Mouse (Mus musculus): ENCODE data around the gene Wdfy3.
"Not testable (repeated sequence)": the region's sequence is repeated elsewhere in the genome, so short reads cannot be mapped to it uniquely, and the experiment has no call there.

Gene Wdfy3

GRCm38 (mm10) chr5:101937362-101937761, 132.4 kb downstream of the Wdfy3 start:
- no peak for DNase-seq

- no peak for DNase-seq
Measured at GRCm38 (mm10) chr5:101935893-101936292, 133.8 kb downstream of the Wdfy3 start.

DNA sequence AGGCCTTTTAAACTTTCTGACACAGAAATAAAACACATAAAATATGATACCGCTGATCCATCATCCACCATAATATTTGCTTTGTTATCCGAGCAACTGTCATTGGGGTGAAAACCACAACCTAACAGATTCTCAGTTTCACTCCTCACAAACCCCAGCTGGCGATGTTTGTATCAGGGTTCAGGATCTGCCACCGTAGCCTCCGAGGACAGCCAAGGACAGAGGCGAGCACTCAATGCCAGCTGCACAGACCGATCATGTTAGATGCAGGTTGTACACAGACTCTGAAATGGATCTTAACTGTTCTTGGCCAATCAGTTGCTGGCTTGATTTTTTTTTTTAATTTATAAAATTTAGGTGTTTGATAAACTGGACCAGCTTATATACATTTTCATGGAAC, 135.1 kb downstream of the Wdfy3 start:
- DNase-seq: no peak

GRCm38 (mm10) chr5:101932971-101933810, 136.5 kb downstream of the Wdfy3 start:
- no peak for DNase-seq

GRCm38 (mm10) chr5:101931997-101932396, 137.7 kb downstream of the Wdfy3 start:
- no peak for DNase-seq

DNA sequence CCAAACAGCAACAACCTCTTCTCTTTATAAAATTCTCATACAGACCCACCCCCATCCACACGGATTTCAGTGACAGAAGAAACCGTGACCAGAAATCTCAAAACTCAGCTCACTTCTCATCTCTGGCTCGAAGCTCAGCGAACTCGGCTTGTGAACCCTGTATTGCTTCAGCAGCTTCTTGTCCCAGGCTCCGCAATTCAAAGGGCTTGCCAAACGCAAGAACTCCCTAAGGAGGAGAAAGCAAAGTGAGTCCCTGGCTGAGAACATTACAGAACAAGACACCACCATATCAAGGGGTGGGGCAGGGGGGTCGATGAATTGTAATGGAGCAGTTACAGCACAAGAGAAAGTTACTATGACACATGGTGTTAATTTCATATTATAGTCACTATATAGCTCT, 143.4 kb downstream of the Wdfy3 start:
- DNase-seq: no peak

- DNase-seq: no peak
Measured at GRCm38 (mm10) chr5:101923710-101924109, 146.0 kb downstream of the Wdfy3 start.

DNA sequence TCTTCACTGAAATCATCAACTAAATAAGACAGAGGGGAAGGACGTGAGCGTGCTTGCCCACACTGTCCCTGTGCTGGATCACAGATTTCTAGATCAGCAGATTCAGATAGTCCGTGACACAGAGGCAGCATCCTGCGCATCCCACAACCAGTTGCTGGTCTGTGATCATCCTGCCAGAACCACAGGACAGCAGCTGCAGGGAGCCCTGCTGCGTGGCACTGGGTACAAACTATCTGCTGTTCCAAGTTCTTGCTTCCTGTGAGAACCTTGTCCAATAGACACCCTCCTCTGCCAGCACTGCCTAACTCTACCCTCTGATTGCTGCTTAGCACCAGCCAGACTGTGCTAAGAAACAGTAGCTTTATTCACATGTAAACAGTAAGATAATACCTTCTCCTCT, 150.2 kb downstream of the Wdfy3 start:
- no peak for DNase-seq

GRCm38 (mm10) chr5:101909468-101909867, 160.3 kb downstream of the Wdfy3 start:
- no peak for DNase-seq

GRCm38 (mm10) chr5:101905624-101906023, 164.1 kb downstream of the Wdfy3 start:
- DNase-seq: no peak

GRCm38 (mm10) chr5:101904841-101905240, 164.9 kb downstream of the Wdfy3 start:
- not testable (repeated sequence) for DNase-seq

GRCm38 (mm10) chr5:101902686-101903085, 167.0 kb downstream of the Wdfy3 start:
- no peak for DNase-seq

DNA sequence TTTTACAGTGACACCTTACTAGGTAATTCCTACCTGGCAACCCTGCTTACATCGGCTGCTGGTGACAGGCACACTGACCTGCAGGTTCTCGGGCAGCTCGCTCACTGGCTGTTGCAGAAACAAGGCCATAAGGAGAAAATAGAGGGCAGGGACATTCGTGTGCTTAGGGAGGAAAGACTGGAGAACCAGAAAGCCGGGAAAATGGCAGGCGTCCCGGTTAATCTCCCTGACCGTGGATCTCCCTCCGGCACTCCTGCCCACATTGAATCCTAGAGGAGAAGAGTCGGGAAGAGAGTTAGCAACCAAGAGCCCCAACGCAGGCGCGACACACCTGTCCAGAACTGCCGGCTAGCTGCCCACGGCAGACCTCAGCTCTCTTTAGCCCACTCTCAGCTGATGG, 169.7 kb downstream of the Wdfy3 start:
- no peak for DNase-seq

GRCm38 (mm10) chr5:101896784-101897183, 172.9 kb downstream of the Wdfy3 start:
- DNase-seq: no peak

DNA sequence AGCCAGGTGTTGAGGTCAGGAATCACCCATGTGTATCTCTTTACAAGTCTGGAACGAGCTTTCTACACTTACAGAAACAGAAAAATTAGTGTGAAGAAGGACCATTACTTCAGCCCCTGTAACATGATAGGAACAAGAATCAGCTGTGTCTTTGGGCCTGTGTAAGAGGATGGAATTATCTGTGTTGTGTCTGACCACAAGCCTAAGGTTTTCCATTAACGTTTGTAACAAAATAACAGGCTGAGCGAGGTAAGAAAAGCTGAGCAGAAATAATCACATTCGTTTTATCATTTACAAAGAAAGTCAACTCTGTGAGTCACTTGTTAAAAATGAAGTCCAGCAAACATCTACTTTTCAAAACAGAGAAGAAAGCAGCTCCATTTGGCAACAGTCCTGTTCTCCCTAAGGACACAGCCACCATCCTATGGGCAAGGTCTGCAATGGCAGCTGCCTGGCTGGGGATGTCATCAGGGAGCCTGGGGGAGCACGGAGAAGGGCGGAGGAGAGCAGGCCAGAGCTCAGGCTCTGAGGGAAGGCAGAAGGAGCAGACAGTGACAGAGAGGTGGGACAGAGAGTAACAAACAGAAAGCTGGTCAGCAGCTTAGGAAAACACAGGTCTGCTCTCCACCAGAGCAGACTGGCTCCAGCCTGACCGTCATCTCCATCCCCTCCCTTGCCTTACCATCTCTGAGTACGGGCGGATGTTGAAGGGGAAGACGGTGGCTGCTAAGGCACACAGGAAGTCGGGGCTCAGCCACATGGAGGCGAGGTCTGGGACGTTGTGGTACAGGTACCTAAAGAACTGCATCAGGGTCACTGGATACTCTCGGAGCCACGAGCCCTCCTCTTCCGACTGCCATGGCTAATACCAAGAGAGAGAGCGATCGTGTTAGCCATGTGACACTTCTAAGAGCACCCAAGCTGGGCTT, 173.7 kb downstream of the Wdfy3 start:
- no peak for DNase-seq

DNA sequence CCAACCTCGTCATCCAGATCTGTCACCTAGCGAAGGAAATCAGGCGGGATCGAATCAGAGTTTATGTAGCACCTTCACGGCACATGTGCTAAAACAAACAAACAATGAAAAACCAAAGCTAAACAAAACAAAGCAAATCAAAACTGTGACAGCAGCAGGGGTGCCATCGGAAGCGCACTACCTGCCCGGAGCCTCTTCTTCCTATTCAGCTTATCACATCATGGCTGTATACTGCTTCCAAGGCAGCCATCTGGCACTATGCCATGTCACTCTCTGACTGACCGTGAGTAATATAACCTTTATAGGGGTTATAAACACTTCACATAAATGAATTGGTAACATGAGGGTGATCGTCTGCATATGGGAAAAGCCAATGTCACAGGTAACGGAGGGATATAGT, 174.6 kb downstream of the Wdfy3 start:
- no peak for DNase-seq

DNA sequence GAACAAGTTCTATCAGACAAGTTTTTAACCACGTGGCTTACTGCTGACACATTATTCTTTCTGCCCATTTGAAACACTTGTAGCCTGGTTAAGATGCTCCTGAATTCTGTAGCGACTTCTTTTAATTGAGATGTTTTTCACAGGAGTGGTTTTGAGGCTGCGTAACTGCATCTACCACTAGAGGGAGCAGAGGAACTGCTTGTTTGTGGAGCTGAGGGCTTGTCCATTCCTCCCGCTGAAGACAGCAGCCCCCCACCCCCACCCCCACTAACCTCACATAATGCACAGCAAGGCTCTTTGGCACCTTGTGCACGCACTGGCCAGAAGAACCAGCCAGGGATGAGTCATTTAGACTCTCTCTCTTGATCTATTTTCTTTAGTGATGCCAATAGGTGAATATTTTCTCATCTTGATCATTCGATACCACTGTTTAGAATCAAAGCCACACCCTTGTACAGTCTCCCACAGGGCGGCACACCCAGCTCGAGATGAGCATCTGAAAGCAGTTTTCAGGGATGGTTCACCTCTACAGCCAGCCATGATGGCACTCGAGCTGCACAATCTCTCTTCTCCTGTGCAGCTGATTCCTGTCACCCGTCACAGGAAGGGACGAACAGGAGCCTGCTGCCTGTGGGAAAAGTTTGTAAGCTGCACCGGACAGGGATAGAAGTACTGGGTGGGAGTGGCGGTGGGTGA, 175.8 kb downstream of the Wdfy3 start:
- no peak for DNase-seq

GRCm38 (mm10) chr5:101891694-101892416, 177.9 kb downstream of the Wdfy3 start:
- DNase-seq: no peak

DNA sequence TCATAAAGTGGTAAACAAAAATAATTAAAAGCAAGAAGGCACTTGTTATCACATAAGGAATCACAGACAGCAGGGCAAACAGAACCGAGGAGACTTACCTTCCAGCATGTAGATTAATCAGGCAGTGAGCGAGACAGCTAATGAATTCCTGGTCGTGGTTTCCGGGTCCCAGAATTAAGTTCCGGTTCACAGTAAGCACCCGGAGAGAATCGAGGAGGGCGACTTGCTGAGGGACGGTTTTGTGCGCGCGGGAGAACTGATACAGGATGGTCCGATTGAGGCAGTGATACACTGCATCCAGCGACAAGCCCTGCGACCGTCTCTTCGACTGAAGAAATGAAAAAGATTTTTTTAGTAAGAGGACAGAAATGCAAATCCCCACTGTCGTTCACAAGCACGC, 181.7 kb downstream of the Wdfy3 start:
- no peak for DNase-seq

DNA sequence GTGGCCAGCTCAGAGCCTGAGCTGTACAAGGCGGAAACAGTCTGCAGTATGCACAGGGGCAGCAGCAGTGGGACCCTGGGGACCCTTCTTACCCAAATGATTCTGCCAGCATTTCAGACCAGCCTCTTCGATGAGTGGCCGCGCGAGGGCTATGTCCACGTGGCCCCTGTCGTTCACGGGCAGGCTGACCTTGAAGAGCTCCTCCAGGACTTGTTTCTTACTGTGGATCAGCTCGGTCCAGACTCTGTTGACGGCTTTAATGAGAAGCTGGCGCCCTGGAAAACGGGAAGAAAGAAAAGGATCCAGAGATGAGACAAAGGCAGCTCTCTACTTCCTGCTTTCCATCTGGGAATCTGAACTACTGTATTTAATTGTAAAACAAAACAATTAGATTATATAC, 184.7 kb downstream of the Wdfy3 start:
- no peak for DNase-seq

DNA sequence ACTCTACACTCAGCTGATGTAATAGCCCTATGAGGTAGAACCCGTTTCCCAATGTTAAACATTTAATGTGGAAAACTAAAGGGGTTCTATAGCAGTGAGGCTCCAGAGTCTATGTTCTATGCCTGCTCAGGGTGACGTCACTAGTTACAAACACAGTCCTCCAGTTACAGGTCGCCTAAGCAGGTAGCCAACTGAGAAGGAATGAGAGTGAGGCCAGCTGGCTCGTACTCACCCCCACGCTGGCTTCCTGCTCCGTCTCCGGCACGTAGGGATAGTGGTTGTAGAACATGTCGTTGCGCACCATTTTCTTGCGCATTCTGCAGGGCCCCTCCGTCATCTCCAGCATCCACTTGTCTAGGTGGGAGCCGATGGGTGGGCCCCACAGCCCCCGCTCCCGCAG, 187.5 kb downstream of the Wdfy3 start:
- DNase-seq: no peak

- DNase-seq: no peak
Measured at GRCm38 (mm10) chr5:101879914-101880313, 189.8 kb downstream of the Wdfy3 start.

- DNase-seq: peak; percentile 43
Measured at GRCm38 (mm10) chr5:101878403-101878802, 191.3 kb downstream of the Wdfy3 start.
